Mouse (Mus musculus): ENCODE measurements around the gene Usp39. TPM values are rescaled to one million over a fixed set of nuclear protein-coding genes. Genes with fewer than 3 reads are reported as not detected.

Usp39 gene
- total RNA-seq, 2 experiments from 2014 or later = 16.7 to 17.2 TPM

DNA sequence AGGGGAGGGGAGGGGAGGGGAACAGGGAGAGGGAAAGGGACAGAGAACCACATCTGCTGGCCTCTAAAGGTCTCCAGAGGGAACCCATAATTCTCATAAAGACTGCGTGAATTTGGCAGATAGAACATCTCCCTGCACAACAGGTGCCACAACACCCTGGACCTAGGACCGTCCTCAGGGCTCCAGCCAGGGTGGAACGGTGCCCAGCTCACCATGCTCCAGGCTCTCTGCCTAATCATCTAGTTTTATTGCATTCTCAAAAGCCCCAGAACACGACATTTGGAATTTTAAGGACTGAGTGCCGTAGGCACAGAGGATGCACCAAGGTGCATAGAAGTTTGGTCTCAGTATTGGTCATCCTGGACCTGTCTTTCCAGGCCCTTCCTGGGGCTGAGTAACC lies 74.7 kb downstream of the Usp39 start:
- no peak for DNase-seq
- intact Hi-C loops (cut with DNase I; ENCODE audit: low total_unique reads) = no loop called here

Other genes with a start within 250 kb of the Usp39 start
- gene St3gal5, start 247.6 kb downstream of the Usp39 start, total RNA-seq (2021) = 10 to 100 TPM; 83.7 to 88.8 TPM
- gene Atoh8, start 109.6 kb downstream of the Usp39 start, total RNA-seq (2021) = 1 to 10 TPM; 5.3 to 7.1 TPM
- gene Sftpb, start 40.6 kb downstream of the Usp39 start, total RNA-seq (2021) = not detected
- gene 0610030E20Rik, start 2.1 kb upstream of the Usp39 start, total RNA-seq (2021) = 10 to 100 TPM; 11.4 TPM
- gene Tmem150a, start 10.3 kb upstream of the Usp39 start, total RNA-seq (2021) = 10 to 100 TPM in 1 of 2 experiments, 1 to 10 TPM in 1; 9.1 to 12.5 TPM
- 10 to 100 TPM; 31.2 to 31.7 TPM for gene Rnf181, start 21.8 kb upstream of the Usp39 start, total RNA-seq (2021)
- gene Vamp5, start 35.3 kb upstream of the Usp39 start, total RNA-seq (2021) = 10 to 100 TPM; 60.9 to 79.6 TPM
- gene Vamp8, start 45.5 kb upstream of the Usp39 start, total RNA-seq (2021) = 10 to 100 TPM; 51.8 to 52.7 TPM
- gene Ggcx, start 69.1 kb upstream of the Usp39 start, total RNA-seq (2021) = 10 to 100 TPM; 15.0 to 15.5 TPM
- gene Mat2a, start 94.4 kb upstream of the Usp39 start, total RNA-seq (2021) = 100 to 1,000 TPM; 202 to 277 TPM
- under 1 TPM; 0.78 to 0.98 TPM for gene Sh2d6, start 176.5 kb upstream of the Usp39 start, total RNA-seq (2021)
- gene Capg, start 199.2 kb upstream of the Usp39 start, total RNA-seq (2021) = 10 to 100 TPM; 11.5 to 15.4 TPM

All from gastrocnemius, postnatal 14 days (tissue).